Mouse (Mus musculus) common myeloid progenitor, adult 5-6 weeks (primary cell): ENCODE measurements around the gene Nfib. TPM values are rescaled to one million over a fixed set of nuclear protein-coding genes. Genes with fewer than 3 reads are reported as not detected.

Experiments
- ATAC-seq: replicated peaks from 2 replicates; pipeline ENCODE4 v1.8.0; 2016; ENCODE audit warnings: low read depth, mild to moderate bottlenecking, moderate TSS enrichment, inconsistent platforms; ENCODE audit not compliant: poor library complexity, severe bottlenecking
- total RNA-seq: library from RNA; stranded (forward); fragments of 200-1000, 187-1606 nt; gene quantifications from 2 replicates; pipeline ENCODE4 v1.2.3, GENCODE M21; 2017

The Nfib gene
- 0.10 TPM in 1 of 2 replicates, not detected in the other for total RNA-seq

- ATAC-seq = no peak
Measured at GRCm38 (mm10) chr4:82704841-82705794, at the start of gene Nfib. TSS of gene Nfib (minus strand) at chr4:82705750.

GRCm38 (mm10) chr4:82735764-82736163, 30.2 kb upstream of the Nfib start:
- ATAC-seq = peak; percentile 99

GRCm38 (mm10) chr4:82734765-82735481, 29.4 kb upstream of the Nfib start:
- no peak for ATAC-seq

- ATAC-seq = peak; percentile 75
Measured at GRCm38 (mm10) chr4:82734348-82734747, 28.8 kb upstream of the Nfib start.

- ATAC-seq = no peak
Measured at GRCm38 (mm10) chr4:82733636-82734035, 28.1 kb upstream of the Nfib start.

GRCm38 (mm10) chr4:82730248-82730887, 24.8 kb upstream of the Nfib start:
- no peak for ATAC-seq

DNA sequence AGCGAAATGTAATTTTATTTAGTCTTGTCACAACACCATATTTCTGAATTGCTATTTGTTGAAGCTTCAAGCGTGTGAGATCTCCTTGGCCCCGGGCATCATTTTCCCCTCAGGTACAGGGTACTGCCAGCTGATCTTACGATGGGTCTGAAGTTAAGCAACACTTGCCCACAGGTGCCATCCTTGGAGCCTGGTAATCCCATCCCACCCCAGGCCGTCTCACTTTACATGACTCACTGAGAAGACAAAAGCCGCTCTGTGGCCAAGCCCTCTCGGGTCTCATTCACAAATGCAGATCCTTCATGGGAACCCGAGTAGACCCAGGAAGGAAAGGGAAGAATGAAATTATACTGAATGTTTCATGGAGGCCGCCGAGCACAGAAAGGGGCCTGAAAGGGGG, 18.5 kb upstream of the Nfib start:
- no peak for ATAC-seq

- no peak for ATAC-seq
Measured at GRCm38 (mm10) chr4:82723048-82723447, 17.5 kb upstream of the Nfib start.

- peak; percentile 52; the same call in 1 of the 2 replicates for ATAC-seq
Measured at GRCm38 (mm10) chr4:82715833-82716232, 10.3 kb upstream of the Nfib start.

- no peak for ATAC-seq
Measured at GRCm38 (mm10) chr4:82711611-82712295, 6.2 kb upstream of the Nfib start.

DNA sequence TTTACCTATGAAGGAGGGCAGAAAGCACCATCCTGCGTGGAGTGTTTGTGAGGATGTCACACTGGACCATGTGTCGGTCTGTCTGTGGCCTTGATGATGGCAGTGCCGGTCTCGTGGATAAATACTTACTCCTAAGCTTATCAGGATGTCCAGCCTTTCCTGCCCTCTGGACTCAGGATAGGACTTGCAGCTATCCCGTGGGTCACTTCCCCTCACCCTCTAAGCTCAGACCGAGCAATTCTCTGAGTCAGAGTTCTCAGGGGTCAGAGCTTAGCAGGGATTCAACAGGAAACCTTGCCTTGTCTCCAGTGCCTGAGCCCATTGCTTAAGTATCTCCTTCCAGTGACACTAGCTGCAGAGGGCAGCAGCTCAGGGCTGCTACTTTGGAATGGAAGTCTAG, 4.1 kb upstream of the Nfib start:
- no peak for ATAC-seq

- no peak for ATAC-seq
Measured at GRCm38 (mm10) chr4:82706012-82706411, 462 bp upstream of the Nfib start.

DNA sequence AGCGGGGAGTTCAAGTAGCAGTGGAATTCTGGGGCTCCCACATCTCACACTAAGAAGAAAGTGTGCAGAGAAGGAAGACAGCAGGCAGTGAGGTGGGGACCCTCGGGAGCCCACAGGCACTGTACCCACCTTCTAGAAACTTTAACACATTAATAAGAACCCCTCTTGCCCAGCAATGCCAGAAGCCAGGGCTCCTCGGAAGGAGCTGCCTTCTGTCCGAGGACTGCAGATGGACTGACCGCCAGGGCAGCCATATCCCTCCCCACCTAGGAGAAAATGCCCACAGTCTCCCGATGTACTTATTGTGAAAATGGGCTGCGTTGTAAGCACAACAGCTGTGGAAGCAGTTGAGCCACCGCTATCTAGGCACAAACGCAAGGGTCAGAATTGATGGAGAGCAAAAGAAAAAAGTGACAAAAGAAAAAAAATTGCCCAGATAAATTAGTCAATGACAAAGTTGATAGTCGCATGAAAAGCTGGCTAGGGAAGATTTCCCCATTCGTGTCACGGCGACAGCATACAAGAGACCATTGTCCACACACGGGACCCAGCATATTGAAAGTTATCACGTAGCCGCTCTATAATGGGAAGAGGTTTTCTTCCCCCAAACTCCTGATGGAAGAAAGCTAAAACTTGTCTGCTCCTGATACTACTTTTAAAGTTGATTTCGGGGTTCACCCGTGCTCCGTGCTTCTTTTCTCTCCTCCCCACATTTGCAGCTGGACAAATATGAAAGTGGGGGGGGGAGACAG, 1.3 kb downstream of the Nfib start:
- no peak for ATAC-seq

DNA sequence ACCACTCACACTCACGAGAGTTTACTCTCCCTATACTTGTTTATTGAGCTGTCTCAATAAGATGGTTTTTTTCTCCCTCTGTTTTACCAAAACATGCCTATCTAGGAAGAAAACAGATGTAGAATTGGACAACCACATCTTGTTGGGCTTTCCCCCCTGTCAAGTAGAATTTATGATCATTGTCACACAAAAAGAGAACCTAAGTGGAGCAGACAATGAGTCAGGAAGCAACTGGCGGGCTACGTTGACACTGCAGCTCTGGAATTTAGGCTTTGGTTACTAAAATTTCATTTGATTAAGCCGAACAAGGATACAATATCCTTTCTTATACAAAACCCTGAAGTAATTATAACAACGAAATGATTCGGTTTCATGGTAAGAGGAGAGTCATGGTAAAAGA, 2.7 kb downstream of the Nfib start:
- ATAC-seq = peak; percentile 90

- ATAC-seq = no peak
Measured at GRCm38 (mm10) chr4:82699504-82699903, 6.0 kb downstream of the Nfib start.

- no peak for ATAC-seq
Measured at GRCm38 (mm10) chr4:82698616-82699015, 6.9 kb downstream of the Nfib start.

GRCm38 (mm10) chr4:82697151-82697550, 8.4 kb downstream of the Nfib start:
- ATAC-seq = no peak

DNA sequence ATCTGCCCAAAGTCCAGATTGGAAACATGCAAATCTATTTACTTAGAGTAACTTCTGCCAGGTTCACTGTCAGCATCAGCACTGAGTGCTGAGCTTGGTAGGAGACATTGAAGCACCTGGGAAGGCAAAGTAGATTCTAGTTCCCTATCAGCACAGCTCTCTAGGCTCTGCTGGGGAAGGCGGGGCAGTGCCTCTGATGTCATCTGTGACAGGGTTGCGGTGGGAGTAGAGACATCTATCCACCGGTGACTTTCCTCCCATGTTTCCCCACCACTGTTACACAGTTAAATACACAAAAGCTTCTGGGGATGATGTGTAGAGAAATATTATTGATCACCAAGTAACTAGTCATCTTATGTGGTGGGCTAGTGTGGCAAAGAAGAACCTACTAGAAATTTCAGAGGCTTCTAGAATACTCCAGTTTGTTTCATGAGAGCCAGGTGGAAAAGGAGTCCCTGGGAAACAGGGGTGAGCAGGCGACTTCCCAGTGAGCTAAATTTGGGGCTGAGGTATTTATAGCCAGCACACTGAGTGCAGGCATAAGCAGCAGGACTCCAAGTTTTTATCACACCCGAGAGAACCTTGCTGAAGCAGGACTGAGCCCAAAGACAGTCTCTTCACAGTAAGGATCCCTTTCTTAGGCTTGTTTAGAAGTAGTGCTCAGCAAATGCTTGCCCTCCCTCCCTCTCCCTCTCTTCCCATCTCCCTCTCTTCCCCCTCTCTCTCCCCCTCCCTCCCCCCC, 9.6 kb downstream of the Nfib start:
- ATAC-seq = no peak

GRCm38 (mm10) chr4:82692009-82692326, 13.6 kb downstream of the Nfib start:
- ATAC-seq = 0 out of 2 replicates have a peak, but pooled peaks have one; percentile 29
